Mouse (Mus musculus): ENCODE data around the gene Serpina5. TPM values are rescaled to one million over a fixed set of nuclear protein-coding genes. Genes with fewer than 3 reads are reported as not detected.
"Not testable (repeated sequence)": the region's sequence is repeated elsewhere in the genome, so short reads cannot be mapped to it uniquely, and the experiment has no call there.

Gene Serpina5
- polyA plus RNA-seq, 1 experiment from 2014 or later: not detected

DNA sequence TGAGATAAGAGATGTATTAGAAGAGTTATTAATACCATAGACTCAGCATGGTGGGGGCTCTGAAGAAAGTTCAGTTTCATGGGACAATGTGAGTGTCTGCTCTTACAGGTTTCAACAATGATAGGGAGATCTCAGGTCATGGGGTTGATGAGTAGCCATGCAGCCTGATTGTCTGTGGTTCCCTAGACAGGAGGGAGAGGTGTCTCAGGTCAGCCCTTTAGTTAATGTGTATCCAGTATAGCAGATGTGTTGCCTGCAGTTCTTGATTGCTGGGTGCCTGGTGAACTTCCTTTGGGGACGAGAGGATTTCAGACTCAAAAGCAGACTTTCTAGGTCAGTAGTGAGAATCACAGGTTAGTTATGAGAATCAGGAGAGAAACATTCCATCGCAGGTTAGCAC, 7.6 kb downstream of the Serpina5 start:
- no peak overlapping the region for H3K9ac ChIP-seq (replicated peaks; ENCODE audit: low read depth, low read length)
- no peak overlapping the region for H3K4me2 ChIP-seq (replicated peaks; ENCODE audit: low read depth, low read length)
- H3K9me3 ChIP-seq (ENCODE audit: control insufficient read depth, low read depth, low read length): no peaks in the 10 kb centered on the region
- H3K4me1 ChIP-seq (ENCODE audit: control insufficient read depth, insufficient read depth, low read length): no peaks in the 10 kb centered on the region
- H3K27ac ChIP-seq (ENCODE audit: low read length): no peak overlapping the region
- H3K36me3 ChIP-seq (ENCODE audit: control insufficient read depth, insufficient read depth, low read length): no peaks in the 10 kb centered on the region
- no peaks in the 10 kb centered on the region for H3K27me3 ChIP-seq (ENCODE audit: control insufficient read depth, insufficient read depth, low read length)
- H3K4me3 ChIP-seq (ENCODE audit: low read depth, low read length): no peak overlapping the region
- no peak for ATAC-seq (ENCODE audit: insufficient number of reproducible peaks, insufficient read depth, low FRiP score, low read depth)
- WGBS: 84% methylated on average over 2 of the region's 2 CpGs

DNA sequence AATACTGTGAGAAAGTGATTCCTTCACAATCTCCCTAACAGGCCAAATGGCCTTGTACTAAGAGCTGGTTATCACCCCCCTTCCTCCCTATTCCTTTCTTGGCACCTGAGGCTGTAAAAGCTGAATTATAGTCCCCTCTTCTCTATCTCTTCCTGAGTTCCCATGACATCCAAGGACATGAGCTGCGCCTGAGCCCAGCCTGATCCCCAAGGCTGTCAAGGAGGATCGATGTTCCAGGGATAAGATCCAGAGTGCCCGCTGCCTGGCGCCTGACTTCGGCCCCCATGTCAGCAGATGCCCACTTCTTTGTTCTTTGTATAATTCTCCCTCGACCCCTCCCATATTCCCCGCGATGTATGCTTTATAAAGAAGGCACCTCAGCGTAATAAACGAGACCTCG, 11.4 kb downstream of the Serpina5 start, which contains the start of gene Serpina3a:
TSS of gene Serpina3a (plus strand) at position 392 of the 400 bp plus-strand sequence.
- H3K9ac ChIP-seq (replicated peaks; ENCODE audit: low read depth, low read length); H3K27ac ChIP-seq (ENCODE audit: low read length); H3K4me2 ChIP-seq (replicated peaks; ENCODE audit: low read depth, low read length); H3K27me3 ChIP-seq (ENCODE audit: control insufficient read depth, insufficient read depth, low read length); H3K4me1 ChIP-seq (ENCODE audit: control insufficient read depth, insufficient read depth, low read length); H3K4me3 ChIP-seq (ENCODE audit: low read depth, low read length); H3K9me3 ChIP-seq (ENCODE audit: control insufficient read depth, low read depth, low read length); ATAC-seq (ENCODE audit: insufficient number of reproducible peaks, insufficient read depth, low FRiP score, low read depth); H3K36me3 ChIP-seq (ENCODE audit: control insufficient read depth, insufficient read depth, low read length): not testable (repeated sequence)
- WGBS: 85% methylated on average over 11 of the region's 11 CpGs

DNA sequence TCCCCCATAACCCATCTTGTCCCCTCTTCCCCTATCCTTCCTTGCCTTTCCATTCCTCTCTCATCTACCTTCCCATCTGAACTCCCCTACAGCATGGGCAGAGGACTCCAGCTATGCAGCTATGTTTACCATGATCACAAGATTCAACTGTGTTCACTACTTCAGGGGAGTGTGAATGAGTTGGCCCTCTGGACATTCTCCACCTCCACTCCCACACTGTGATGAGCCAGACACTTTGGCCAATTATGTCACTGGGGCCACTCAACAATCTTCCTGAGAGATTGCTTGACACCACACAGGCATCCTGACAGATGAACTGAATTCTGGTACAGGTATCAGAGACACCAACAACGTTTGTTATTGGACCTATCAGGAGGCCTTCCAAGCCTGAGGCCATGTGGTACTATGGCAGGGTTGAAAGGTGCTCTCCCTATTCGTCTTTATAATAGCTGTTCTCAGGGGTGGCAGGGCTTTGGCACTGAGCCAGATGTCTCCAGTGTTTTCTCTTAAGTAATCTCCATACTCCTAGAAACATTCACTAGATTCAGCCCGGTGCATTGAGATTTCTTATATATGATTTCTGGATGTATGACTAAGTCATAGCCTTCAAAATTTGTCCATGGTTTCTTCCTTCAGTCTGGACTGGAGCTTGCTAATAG, 14.1 kb downstream of the Serpina5 start:
- Histone ChIP-seq H3K9ac (replicated peaks; ENCODE audit: low read depth, low read length) (no peak overlapping the region), H3K27ac (ENCODE audit: low read length) (no peak overlapping the region), H3K27me3 (ENCODE audit: control insufficient read depth, insufficient read depth, low read length) (no peaks in the 10 kb centered on the region), H3K4me3 (ENCODE audit: low read depth, low read length) (no peak overlapping the region), H3K4me1 (ENCODE audit: control insufficient read depth, insufficient read depth, low read length) (no peaks in the 10 kb centered on the region), H3K4me2 (replicated peaks; ENCODE audit: low read depth, low read length) (no peak overlapping the region), H3K36me3 (ENCODE audit: control insufficient read depth, insufficient read depth, low read length) (no peaks in the 10 kb centered on the region), H3K9me3 (ENCODE audit: control insufficient read depth, low read depth, low read length) (no peaks in the 10 kb centered on the region)
- no peak for ATAC-seq (ENCODE audit: insufficient number of reproducible peaks, insufficient read depth, low FRiP score, low read depth)
- WGBS: 31% methylated on average over 3 of the region's 3 CpGs

DNA sequence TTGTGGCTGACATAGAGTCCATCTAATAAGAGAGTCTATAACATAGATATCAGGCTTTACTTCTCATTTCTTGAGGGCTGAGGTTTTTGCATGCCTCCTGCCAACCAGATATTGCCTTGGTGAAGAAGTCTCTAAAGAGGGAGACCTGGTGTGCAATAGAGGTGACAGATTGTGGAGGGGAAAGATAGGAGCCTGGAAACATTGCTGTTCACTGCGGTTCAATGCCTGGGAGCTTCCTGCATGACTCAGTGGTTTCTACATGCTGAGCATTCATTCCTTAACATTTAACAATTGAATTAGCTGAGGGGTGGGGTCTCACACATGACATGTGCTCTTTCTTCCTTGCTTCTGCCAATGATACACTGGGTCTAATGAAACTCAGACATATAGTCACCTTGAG, 22.2 kb downstream of the Serpina5 start:
- H3K9ac ChIP-seq (replicated peaks; ENCODE audit: low read depth, low read length): no peak overlapping the region
- H3K4me3 ChIP-seq (ENCODE audit: low read depth, low read length): no peak overlapping the region
- H3K36me3 ChIP-seq (ENCODE audit: control insufficient read depth, insufficient read depth, low read length): no peaks in the 10 kb centered on the region
- no peaks in the 10 kb centered on the region for H3K27me3 ChIP-seq (ENCODE audit: control insufficient read depth, insufficient read depth, low read length)
- 91% methylated on average over 1 of the region's 1 CpGs for WGBS
- ATAC-seq (ENCODE audit: insufficient number of reproducible peaks, insufficient read depth, low FRiP score, low read depth): no peak
- H3K9me3 ChIP-seq (ENCODE audit: control insufficient read depth, low read depth, low read length): no peaks in the 10 kb centered on the region
- H3K4me1 ChIP-seq (ENCODE audit: control insufficient read depth, insufficient read depth, low read length): no peaks in the 10 kb centered on the region
- no peak overlapping the region for H3K4me2 ChIP-seq (replicated peaks; ENCODE audit: low read depth, low read length)
- H3K27ac ChIP-seq (ENCODE audit: low read length): no peak overlapping the region

DNA sequence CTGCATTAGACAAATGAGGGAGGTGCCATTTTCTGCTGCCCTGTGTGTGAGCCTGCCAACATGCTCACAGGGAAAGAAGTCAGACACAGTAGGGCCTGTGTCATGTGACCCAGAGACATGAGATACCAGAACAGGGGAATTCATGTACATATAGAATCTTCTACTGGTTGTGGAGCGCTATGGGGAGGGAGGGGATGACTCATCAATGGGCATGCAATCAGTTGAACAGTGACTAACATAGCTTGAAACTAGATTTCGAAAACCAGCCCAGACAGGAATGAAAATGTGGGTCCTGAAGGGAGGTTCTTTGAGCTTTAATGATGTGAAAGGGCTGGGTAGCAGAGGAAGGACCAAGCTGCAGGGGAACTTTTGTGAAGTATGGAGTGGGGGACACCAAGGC, 23.1 kb downstream of the Serpina5 start:
- Histone ChIP-seq H3K9me3 (ENCODE audit: control insufficient read depth, low read depth, low read length) (no peaks in the 10 kb centered on the region), H3K27ac (ENCODE audit: low read length) (no peak overlapping the region), H3K4me3 (ENCODE audit: low read depth, low read length) (no peak overlapping the region), H3K27me3 (ENCODE audit: control insufficient read depth, insufficient read depth, low read length) (no peaks in the 10 kb centered on the region), H3K9ac (replicated peaks; ENCODE audit: low read depth, low read length) (no peak overlapping the region), H3K36me3 (ENCODE audit: control insufficient read depth, insufficient read depth, low read length) (no peaks in the 10 kb centered on the region), H3K4me2 (replicated peaks; ENCODE audit: low read depth, low read length) (no peak overlapping the region), H3K4me1 (ENCODE audit: control insufficient read depth, insufficient read depth, low read length) (no peaks in the 10 kb centered on the region)
- 71% methylated on average over 2 of the region's 2 CpGs for WGBS
- ATAC-seq (ENCODE audit: insufficient number of reproducible peaks, insufficient read depth, low FRiP score, low read depth): no peak

DNA sequence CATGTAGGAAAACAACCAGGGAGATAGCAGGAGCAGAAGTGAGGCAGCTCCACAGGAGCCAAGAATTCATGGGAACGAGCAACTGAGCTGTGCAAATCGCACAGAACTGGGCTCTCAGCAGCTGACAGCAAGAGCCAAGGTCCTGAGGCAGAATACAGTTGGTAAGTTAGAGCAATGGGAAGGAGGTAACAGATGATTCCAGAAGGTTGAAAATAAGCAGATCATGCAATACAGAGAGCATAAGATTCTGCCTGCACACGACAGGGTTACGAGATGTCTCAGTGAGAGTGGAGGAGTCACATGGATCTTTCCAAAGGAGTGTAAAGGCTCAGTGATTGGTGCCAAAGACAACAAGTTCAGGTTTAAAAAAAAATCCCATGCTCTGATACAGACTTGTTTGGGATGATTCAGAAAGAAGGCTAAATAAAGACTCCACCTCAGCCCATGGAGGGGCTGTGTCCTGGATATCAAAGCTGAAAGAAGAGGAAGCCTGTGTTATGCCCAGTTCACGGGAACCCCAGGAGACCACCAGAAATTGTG, 24.2 kb downstream of the Serpina5 start:
- no peaks in the 10 kb centered on the region for H3K9me3 ChIP-seq (ENCODE audit: control insufficient read depth, low read depth, low read length)
- H3K4me3 ChIP-seq (ENCODE audit: low read depth, low read length): no peak overlapping the region
- no peaks in the 10 kb centered on the region for H3K27me3 ChIP-seq (ENCODE audit: control insufficient read depth, insufficient read depth, low read length)
- no peak overlapping the region for H3K4me2 ChIP-seq (replicated peaks; ENCODE audit: low read depth, low read length)
- 80% methylated on average over 5 of the region's 5 CpGs for WGBS
- H3K36me3 ChIP-seq (ENCODE audit: control insufficient read depth, insufficient read depth, low read length): no peaks in the 10 kb centered on the region
- no peaks in the 10 kb centered on the region for H3K4me1 ChIP-seq (ENCODE audit: control insufficient read depth, insufficient read depth, low read length)
- ATAC-seq (ENCODE audit: insufficient number of reproducible peaks, insufficient read depth, low FRiP score, low read depth): no peak
- no peak overlapping the region for H3K9ac ChIP-seq (replicated peaks; ENCODE audit: low read depth, low read length)
- H3K27ac ChIP-seq (ENCODE audit: low read length): no peak overlapping the region

DNA sequence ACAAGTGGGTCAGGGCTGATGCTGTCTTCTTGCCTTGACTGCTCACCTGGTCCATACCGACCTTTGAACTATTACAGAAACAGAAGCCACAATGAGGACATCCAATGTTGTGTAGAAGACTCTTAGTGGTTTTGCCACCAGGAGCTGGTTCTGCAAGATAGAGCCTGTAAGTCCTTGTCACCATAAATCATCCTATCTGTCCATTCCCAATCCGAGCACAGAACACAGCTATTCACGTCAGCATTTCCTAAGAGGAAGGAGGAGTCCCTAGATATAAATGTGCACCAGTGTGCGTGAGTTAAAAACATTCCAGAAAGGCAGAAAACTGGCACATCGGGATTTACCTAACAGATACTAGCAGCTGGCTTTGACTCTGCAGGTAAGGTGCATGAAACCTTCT, 26.8 kb downstream of the Serpina5 start, which contains the start of gene Serpina3b:
TSS of gene Serpina3b (plus strand) at position 301 of the 400 bp plus-strand sequence.
- H3K36me3 ChIP-seq (ENCODE audit: control insufficient read depth, insufficient read depth, low read length): no peaks in the 10 kb centered on the region
- no peak within 1 kb of the TSS for H3K4me3 ChIP-seq (ENCODE audit: low read depth, low read length)
- H3K4me1 ChIP-seq (ENCODE audit: control insufficient read depth, insufficient read depth, low read length): no peaks in the 10 kb centered on the region
- WGBS: 73% methylated on average over 5 of the region's 5 CpGs
- no peak within 1 kb of the TSS for H3K4me2 ChIP-seq (replicated peaks; ENCODE audit: low read depth, low read length)
- H3K9ac ChIP-seq (replicated peaks; ENCODE audit: low read depth, low read length): no peak within 1 kb of the TSS
- no peaks in the 10 kb centered on the region for H3K9me3 ChIP-seq (ENCODE audit: control insufficient read depth, low read depth, low read length)
- H3K27me3 ChIP-seq (ENCODE audit: control insufficient read depth, insufficient read depth, low read length): no peaks in the 10 kb centered on the region
- ATAC-seq (ENCODE audit: insufficient number of reproducible peaks, insufficient read depth, low FRiP score, low read depth): no peak
- no peak within 1 kb of the TSS for H3K27ac ChIP-seq (ENCODE audit: low read length)

DNA sequence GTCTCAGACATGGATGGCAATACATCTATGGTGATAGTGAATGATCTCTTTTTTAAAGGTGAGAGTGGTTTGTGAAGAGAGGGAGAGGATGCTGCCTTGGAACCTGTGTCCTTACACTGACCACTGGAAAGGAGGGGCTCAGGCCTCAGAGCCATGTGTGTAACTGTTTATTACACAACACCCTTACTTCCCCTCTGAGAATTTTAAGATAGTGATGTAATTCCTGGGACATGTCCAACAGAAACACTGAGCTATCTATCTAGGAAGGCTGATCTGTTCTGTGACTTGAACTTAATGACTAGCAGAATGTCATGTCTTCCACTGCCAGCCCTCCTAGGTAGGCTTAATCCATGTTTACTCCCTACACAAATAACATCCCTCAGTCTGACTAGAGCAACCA, 30.1 kb downstream of the Serpina5 start:
- no peaks in the 10 kb centered on the region for H3K4me1 ChIP-seq (ENCODE audit: control insufficient read depth, insufficient read depth, low read length)
- no peaks in the 10 kb centered on the region for H3K36me3 ChIP-seq (ENCODE audit: control insufficient read depth, insufficient read depth, low read length)
- no peak overlapping the region for H3K4me2 ChIP-seq (replicated peaks; ENCODE audit: low read depth, low read length)
- no peak overlapping the region for H3K9ac ChIP-seq (replicated peaks; ENCODE audit: low read depth, low read length)
- no peak overlapping the region for H3K27ac ChIP-seq (ENCODE audit: low read length)
- no peaks in the 10 kb centered on the region for H3K9me3 ChIP-seq (ENCODE audit: control insufficient read depth, low read depth, low read length)
- no peak for ATAC-seq (ENCODE audit: insufficient number of reproducible peaks, insufficient read depth, low FRiP score, low read depth)
- no peaks in the 10 kb centered on the region for H3K27me3 ChIP-seq (ENCODE audit: control insufficient read depth, insufficient read depth, low read length)
- no peak overlapping the region for H3K4me3 ChIP-seq (ENCODE audit: low read depth, low read length)

DNA sequence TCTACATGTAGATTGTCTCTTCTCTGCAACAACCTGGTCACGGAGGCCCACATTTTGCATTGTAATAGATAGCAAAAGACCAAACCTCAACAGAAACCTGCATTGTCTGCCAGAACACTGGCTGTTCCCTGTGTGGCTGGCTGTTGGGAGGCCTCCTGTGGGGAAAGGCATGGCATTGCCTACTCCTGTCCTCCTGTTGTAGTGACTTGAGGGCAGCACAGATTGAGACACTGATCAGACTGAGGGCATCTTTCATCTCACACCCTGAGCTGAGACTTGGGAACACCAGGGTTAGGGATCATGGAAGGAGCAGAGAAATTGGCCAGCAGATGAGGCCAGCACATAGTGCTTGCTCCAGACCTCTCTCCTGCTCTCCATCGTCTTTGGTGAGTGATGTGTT, 37.3 kb downstream of the Serpina5 start:
- Histone ChIP-seq H3K27me3 (ENCODE audit: control insufficient read depth, insufficient read depth, low read length) (no peaks in the 10 kb centered on the region), H3K27ac (ENCODE audit: low read length) (no peak overlapping the region), H3K4me1 (ENCODE audit: control insufficient read depth, insufficient read depth, low read length) (no peaks in the 10 kb centered on the region), H3K9ac (replicated peaks; ENCODE audit: low read depth, low read length) (no peak overlapping the region), H3K36me3 (ENCODE audit: control insufficient read depth, insufficient read depth, low read length) (no peaks in the 10 kb centered on the region), H3K4me2 (replicated peaks; ENCODE audit: low read depth, low read length) (no peak overlapping the region), H3K4me3 (ENCODE audit: low read depth, low read length) (no peak overlapping the region), H3K9me3 (ENCODE audit: control insufficient read depth, low read depth, low read length) (no peaks in the 10 kb centered on the region)
- WGBS: 82% methylated on average over 2 of the region's 2 CpGs
- no peak for ATAC-seq (ENCODE audit: insufficient number of reproducible peaks, insufficient read depth, low FRiP score, low read depth)
